Mouse (Mus musculus): ENCODE data around the gene Slc38a1.

DNA sequence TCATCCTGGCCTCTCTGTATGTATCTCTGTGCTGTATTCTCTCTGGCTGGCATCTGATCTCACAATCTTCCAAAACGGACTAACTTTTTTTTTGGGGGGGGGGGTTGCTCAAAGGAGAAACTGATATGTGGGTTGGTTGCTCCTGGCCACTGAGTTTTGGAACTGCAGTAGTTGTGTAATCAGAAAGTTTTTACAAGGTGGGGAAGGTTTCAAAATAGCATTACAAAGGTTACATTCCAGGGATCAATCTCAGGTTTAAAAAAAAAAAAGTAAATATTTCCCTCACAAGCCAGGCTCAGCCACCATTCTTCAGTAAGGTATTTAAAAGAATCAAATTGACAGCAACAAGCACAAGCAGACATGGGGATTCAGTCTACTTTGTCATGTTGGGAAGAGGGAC, 31.4 kb upstream of the Slc38a1 start:
- TF ChIP-seq POLR2A (IDR thresholded peaks at IDR 0.05; ENCODE audit: borderline replicate concordance, control insufficient read depth, low read depth, low read length) (no peak), CTCF (IDR thresholded peaks at IDR 0.05; ENCODE audit: control insufficient read depth, insufficient read depth, low read length) (no peak)
